14 mouse cellular contexts compared by ENCODE assay signal in the genomic region with DNA sequence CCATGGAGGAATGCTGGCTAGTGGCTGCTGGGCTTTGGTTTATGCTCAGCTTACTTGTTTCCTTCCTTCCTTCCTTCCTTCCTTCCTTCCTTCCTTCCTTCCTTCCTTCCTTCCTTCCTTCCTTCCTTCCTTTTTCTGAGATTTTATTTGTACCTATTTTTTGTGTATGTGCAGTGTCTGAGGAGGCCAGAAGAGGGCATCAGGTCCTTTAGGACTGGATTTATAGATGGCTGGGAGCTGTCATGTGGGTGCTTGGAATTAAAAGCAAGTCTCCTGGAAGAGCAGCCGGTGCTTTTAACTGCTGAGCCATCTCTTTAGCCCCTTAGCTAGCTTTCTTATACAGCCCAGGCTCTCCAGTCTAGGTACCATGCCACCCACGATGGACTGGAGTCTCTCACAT.
DNase-seq lines count a peak whose midpoint lies in the region; ATAC-seq and TF ChIP-seq lines count a peak whose summit lies in the region.
"Had no signal": no experiment of that assay in that cellular context is flagged by ENCODE, and none has a peak within 500 bp of the region (broad histone marks: within the 10 kb centered on the region; RNA-seq: fewer than 3 reads in every experiment).

No protein-coding gene starts in this region.

- 0 out of 2 replicates have a peak, but pooled peaks have one; percentile 13 for TF ChIP-seq CTCF in cerebellum, adult 2 months (IDR thresholded peaks at IDR 0.05; ENCODE audit: borderline replicate concordance, insufficient read depth, low read depth, low read length)
- TF ChIP-seq CTCF in intestine, postnatal 0 days (IDR thresholded peaks at IDR 0.05; ENCODE audit: low read depth) = peak; percentile 56

- no peak for TF ChIP-seq POLR2A in cerebellum, adult 2 months (IDR thresholded peaks at IDR 0.05; ENCODE audit: borderline replicate concordance, insufficient read depth, low read length)

- H3K36me3 ChIP-seq in intestine, postnatal 0 days (ENCODE audit: control insufficient read depth, insufficient read depth) = peaks cover 12% of the 10 kb centered on the region; the same call in 1 of the 2 replicates
- H3K36me3 ChIP-seq in intestine, embryonic 16.5 days (ENCODE audit: control insufficient read depth, insufficient read depth, low read length) = no peaks in the 10 kb centered on the region
- H3K36me3 ChIP-seq: hindbrain, embryonic 12.5 days; midbrain, embryonic 10.5 days had no signal

- 47% methylated on average over 2 of the region's 2 CpGs for WGBS in cerebellum, adult 2 months
- 56% methylated on average over 2 of the region's 2 CpGs for WGBS in intestine, postnatal 0 days
- WGBS in intestine, embryonic 16.5 days = 53% methylated on average over 2 of the region's 2 CpGs

- H3K4me3 ChIP-seq in cerebellum, adult 2 months (replicated peaks; ENCODE audit: insufficient read depth, low read depth, low read length) = no peak overlapping the region
- H3K4me3 ChIP-seq in intestine, postnatal 0 days (ENCODE audit: low read depth, low read length) = no peak overlapping the region
- H3K4me3 ChIP-seq in intestine, embryonic 16.5 days (ENCODE audit: low read length) = no peak overlapping the region
- H3K4me3 ChIP-seq: hindbrain, embryonic 12.5 days; liver, embryonic 15.5 days; midbrain, embryonic 10.5 days had no signal

- no peaks in the 10 kb centered on the region for H3K4me1 ChIP-seq in cerebellum, adult 2 months (ENCODE audit: control insufficient read depth, insufficient read depth, low read length)
- no peaks in the 10 kb centered on the region for H3K4me1 ChIP-seq in intestine, postnatal 0 days (replicated peaks; ENCODE audit: control insufficient read depth, insufficient read depth, low read length)
- no peaks in the 10 kb centered on the region for H3K4me1 ChIP-seq in intestine, embryonic 16.5 days (ENCODE audit: control insufficient read depth, insufficient read depth, low read length)
- H3K4me1 ChIP-seq: hindbrain, embryonic 12.5 days had no signal

- no peak for ATAC-seq in cerebellum, adult (ENCODE audit: insufficient number of reproducible peaks, low FRiP score, low TSS enrichment)
- no peak for ATAC-seq in intestine, postnatal 0 days
- ATAC-seq in intestine, embryonic 16.5 days = no peak

- no peaks in the 10 kb centered on the region for H3K27me3 ChIP-seq in cerebellum, adult 2 months (ENCODE audit: control insufficient read depth, insufficient read depth, low read length)
- H3K27me3 ChIP-seq in intestine, postnatal 0 days (replicated peaks; ENCODE audit: control insufficient read depth, insufficient read depth, low read length) = no peaks in the 10 kb centered on the region
- H3K27me3 ChIP-seq in intestine, embryonic 16.5 days (replicated peaks; ENCODE audit: control insufficient read depth, insufficient read depth, low read length) = no peaks in the 10 kb centered on the region
- H3K27me3 ChIP-seq: hindbrain, embryonic 12.5 days; liver, embryonic 15.5 days had no signal

- H3K27ac ChIP-seq in cerebellum, adult 2 months (ENCODE audit: insufficient read depth, low read length) = no peak overlapping the region
- no peak overlapping the region for H3K27ac ChIP-seq in intestine, postnatal 0 days (ENCODE audit: low read depth, low read length)
- no peak overlapping the region for H3K27ac ChIP-seq in intestine, embryonic 16.5 days (ENCODE audit: low read length)
- H3K27ac ChIP-seq: hindbrain, embryonic 12.5 days; liver, embryonic 15.5 days; midbrain, embryonic 10.5 days had no signal

- no peak for DNase-seq in cerebellum, adult 2 months
- DNase-seq in lung, postnatal 36 days = peak; percentile 26
- no peak for DNase-seq in lung, postnatal 14 days
- peak; percentile 41 for DNase-seq in retina, postnatal 1 day
- no peak for DNase-seq in adrenal gland, adult (ENCODE audit: inconsistent age in 2 of 2, low spot score in 1 of 2)
- DNase-seq: B cell, adult 2 months; cerebellum, adult 9-11 months had no signal

- no peak overlapping the region for H3K9ac ChIP-seq in intestine, postnatal 0 days (ENCODE audit: low read depth, low read length)
- H3K9ac ChIP-seq in intestine, embryonic 16.5 days (ENCODE audit: low read depth, low read length) = no peak overlapping the region
- H3K9ac ChIP-seq: hindbrain, embryonic 12.5 days; liver, embryonic 15.5 days had no signal

- no peak overlapping the region for H3K4me2 ChIP-seq in intestine, postnatal 0 days (replicated peaks; ENCODE audit: low read depth)
- H3K4me2 ChIP-seq in intestine, embryonic 16.5 days (ENCODE audit: low read depth, low read length) = no peak overlapping the region
- H3K4me2 ChIP-seq: heart, embryonic 11.5 days; hindbrain, embryonic 12.5 days; liver, embryonic 15.5 days had no signal

- H3K9me3 ChIP-seq in intestine, postnatal 0 days (ENCODE audit: control insufficient read depth) = no peaks in the 10 kb centered on the region
- no peaks in the 10 kb centered on the region for H3K9me3 ChIP-seq in intestine, embryonic 16.5 days (ENCODE audit: control insufficient read depth, low read length)
- H3K9me3 ChIP-seq: hindbrain, embryonic 12.5 days; liver, embryonic 15.5 days; midbrain, embryonic 10.5 days had no signal

Comparison
In these comparisons a context has a peak if more than half of its experiments do, and no peak if none do; other contexts are left out.
1. DNase-seq: peak in lung, postnatal 36 days (single experiment) and retina, postnatal 1 day (single experiment); none in cerebellum, adult 2 months (0 of 2), lung, postnatal 14 days (single experiment) and adrenal gland, adult (0 of 2).